9 mouse cellular contexts compared by ENCODE assay signal in genomic region chr15:99341102-99341501, GRCm38 (mm10). TPM values are rescaled to one million over a fixed set of nuclear protein-coding genes. Genes with fewer than 3 reads are reported as not detected.
A peak's percentile ranks its signal among the peaks of the same experiment; 100 is the strongest.
DNase-seq lines count a peak whose midpoint lies in the region; ATAC-seq lines count a peak whose summit lies in the region.
"Had no signal": no experiment of that assay in that cellular context is flagged by ENCODE, and none has a peak within 500 bp of the region (broad histone marks: within the 10 kb centered on the region; RNA-seq: fewer than 3 reads in every experiment).

No protein-coding gene starts in this region.

- H3K27ac ChIP-seq in heart, embryonic 15.5 days = peak overlapping the region; percentile 90
- H3K27ac ChIP-seq: hindbrain, embryonic 15.5 days had no signal

- H3K4me1 ChIP-seq in heart, embryonic 15.5 days (replicated peaks) = peaks cover 82% of the 10 kb centered on the region

- no peaks in the 10 kb centered on the region for H3K9me3 ChIP-seq in heart, embryonic 15.5 days (replicated peaks)
- H3K9me3 ChIP-seq: hindbrain, embryonic 15.5 days had no signal

- WGBS in heart, embryonic 15.5 days = 66% methylated on average over 3 of the region's 3 CpGs

- intact Hi-C loops in left cerebral cortex, postnatal 10 days (cut with DNase I) = no loop called here

- ATAC-seq in heart, embryonic 15.5 days (replicated peaks; ENCODE audit: insufficient number of reproducible peaks, insufficient read depth, low FRiP score, low read depth) = no peak

- H3K27me3 ChIP-seq in heart, embryonic 15.5 days = no peaks in the 10 kb centered on the region
- H3K27me3 ChIP-seq: hindbrain, embryonic 15.5 days had no signal

- no peak overlapping the region for H3K4me2 ChIP-seq in heart, embryonic 15.5 days
- H3K4me2 ChIP-seq: hindbrain, embryonic 15.5 days had no signal

- H3K9ac ChIP-seq in heart, embryonic 15.5 days = no peak overlapping the region
- H3K9ac ChIP-seq: hindbrain, embryonic 15.5 days had no signal

- H3K36me3 ChIP-seq in heart, embryonic 15.5 days = no peaks in the 10 kb centered on the region
- H3K36me3 ChIP-seq: hindbrain, embryonic 15.5 days had no signal

- DNase-seq in heart, adult 9 months (ENCODE audit: low spot score in 2 of 2) = no peak
- peak; percentile 82 for DNase-seq in T-cell, adult 2 months (ENCODE audit: low spot score)
- DNase-seq in lung, postnatal 10 days = peak; percentile 35
- DNase-seq in thymus, adult 18-20 months = peak; percentile 50 to 80
- no peak for DNase-seq in right cerebral cortex, postnatal 36 days (ENCODE audit: low spot score in 2 of 2)
- DNase-seq in left cerebral cortex, postnatal 10 days (ENCODE audit: extremely low spot score in 1 of 2, low spot score in 2 of 2) = no peak
- no peak for DNase-seq in adrenal gland, postnatal 4 days (ENCODE audit: low spot score in 2 of 2)

- no peak overlapping the region for H3K4me3 ChIP-seq in heart, embryonic 15.5 days
- H3K4me3 ChIP-seq: hindbrain, embryonic 15.5 days had no signal

RNA-seq across cellular contexts. Expression of gene Fmnl3, which starts 29.2 kb away (rescaled TPM):
- polyA plus RNA-seq in heart, embryonic 15.5 days (2015; fragmentation: Nextera tagmentation; extraction: Ambion mirVana) = 14.0 and 17.8 TPM in 2 replicates
- total RNA-seq in left cerebral cortex, postnatal 10 days (2021) = 10 to 100 TPM; 12.6 to 14.1 TPM
- total RNA-seq in adrenal gland, postnatal 4 days (2021) = 10 to 100 TPM; 41.0 to 45.6 TPM

RNA-seq across cellular contexts. Expression of gene Fam186b, which starts 45.4 kb away (rescaled TPM):
- 0.09 and 0.47 TPM in 2 replicates for polyA plus RNA-seq in heart, embryonic 15.5 days (2015; fragmentation: Nextera tagmentation; extraction: Ambion mirVana)
- 1 to 10 TPM; 1.4 to 1.5 TPM for total RNA-seq in left cerebral cortex, postnatal 10 days (2021)
- 1 to 10 TPM; 1.6 to 2.4 TPM for total RNA-seq in adrenal gland, postnatal 4 days (2021)

RNA-seq across cellular contexts. Expression of gene Prpf40b, which starts 46.2 kb away (rescaled TPM):
- polyA plus RNA-seq in heart, embryonic 15.5 days (2015; fragmentation: Nextera tagmentation; extraction: Ambion mirVana) = 37.2 and 42.1 TPM in 2 replicates
- 100 to 1,000 TPM; 101 to 105 TPM for total RNA-seq in left cerebral cortex, postnatal 10 days (2021)
- total RNA-seq in adrenal gland, postnatal 4 days (2021) = 10 to 100 TPM; 68.7 to 77.8 TPM

RNA-seq across cellular contexts. Expression of gene Tmbim6, which starts 51.6 kb away (rescaled TPM):
- polyA plus RNA-seq in heart, embryonic 15.5 days (2015; fragmentation: Nextera tagmentation; extraction: Ambion mirVana) = 221 and 295 TPM in 2 replicates
- total RNA-seq in left cerebral cortex, postnatal 10 days (2021) = 100 to 1,000 TPM; 309 to 315 TPM
- total RNA-seq in adrenal gland, postnatal 4 days (2021) = 100 to 1,000 TPM; 520 to 533 TPM

Comparison
In these comparisons a context has a peak if more than half of its experiments do, and no peak if none do; other contexts are left out.
1. DNase-seq: peak in T-cell, adult 2 months (single experiment), lung, postnatal 10 days (single experiment) and thymus, adult 18-20 months (2 of 2); none in heart, adult 9 months (0 of 2), right cerebral cortex, postnatal 36 days (0 of 2), left cerebral cortex, postnatal 10 days (0 of 2) and adrenal gland, postnatal 4 days (0 of 2).